Mouse (Mus musculus) liver, adult 2 months (tissue): ENCODE measurements around the gene Chrm3.

Source experiments
- CTCF ChIP-seq: fragments of 200-500 bp; IDR thresholded peaks from 2 replicates; pipeline ENCODE4 v1.5.1; 2011; ENCODE audit warnings: low read depth, low read length, control low read depth
- POLR2A ChIP-seq: fragments of 200-500 bp; IDR thresholded peaks from 2 replicates; pipeline ENCODE4 v1.6.1; 2011; ENCODE audit warnings: low read length, control low read depth; ENCODE audit not compliant: insufficient read depth; ENCODE audit errors: extremely low read depth

DNA sequence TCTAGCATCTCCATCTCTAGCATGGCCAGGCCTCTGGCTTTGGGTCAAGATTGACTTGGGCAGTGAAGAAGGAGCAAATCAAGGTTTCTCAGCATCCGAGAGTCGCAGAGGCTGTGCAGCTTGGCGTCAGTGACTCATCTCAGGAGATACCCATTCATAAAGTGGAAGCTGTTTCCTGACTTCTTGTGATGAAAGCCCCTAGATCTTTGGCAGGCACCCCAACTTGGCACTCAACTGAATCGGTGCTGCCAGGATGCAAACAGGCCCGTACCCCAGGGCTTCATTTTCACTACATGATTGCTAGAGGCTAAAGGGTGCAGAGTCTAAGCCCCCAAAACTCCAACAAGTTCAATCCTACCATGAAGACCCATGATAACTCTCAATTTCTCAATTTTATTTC lies 298.0 kb downstream of the Chrm3 start:
- no peak for TF ChIP-seq POLR2A
- no peak for TF ChIP-seq CTCF
